Mouse (Mus musculus) kidney, postnatal 0 days (tissue): Measurements from ENCODE around the gene Lrrc27. TPM values are rescaled to one million over a fixed set of nuclear protein-coding genes. Genes with fewer than 3 reads are reported as not detected.

Experiments
- ATAC-seq: fragments of 200-750 bp; cut with Nextera tagmentation; replicated peaks from 2 replicates; pipeline ENCODE4 v1.8.0; 2017; ENCODE audit warnings: low read depth, moderate number of reproducible peaks, moderate TSS enrichment, moderate library complexity; ENCODE audit not compliant: low FRiP score
- DNase-seq: peaks from one replicate; pipeline ENCODE4 v3.0.0-alpha.2; 2016; ENCODE audit warnings: low spot score
- H3K27ac ChIP-seq: fragments of 300-500 bp; sonication (generic); 2 replicates; pipeline ENCODE4 v1.5.1; 2014; ENCODE audit warnings: mild to moderate bottlenecking
- H3K27me3 ChIP-seq: fragments of 300-500 bp; sonication (generic); 2 replicates; pipeline ENCODE4 v1.6.1; 2014; ENCODE audit warnings: low read length, mixed read lengths; ENCODE audit not compliant: insufficient read depth
- H3K36me3 ChIP-seq: fragments of 300-500 bp; sonication (generic); 2 replicates; pipeline ENCODE4 v1.6.1; 2014; ENCODE audit warnings: low read length, mixed read lengths; ENCODE audit not compliant: insufficient read depth
- H3K4me1 ChIP-seq: fragments of 300-500 bp; sonication (generic); replicated peaks from 2 replicates; pipeline ENCODE4 v1.6.1; 2014; ENCODE audit warnings: antibody characterized with exemption, low read length, mixed read lengths; ENCODE audit not compliant: insufficient read depth
- H3K4me2 ChIP-seq: fragments of 300-500 bp; sonication (generic); 2 replicates; pipeline ENCODE4 v1.6.1; 2014; ENCODE audit warnings: mild to moderate bottlenecking, low read length, moderate library complexity, mixed read lengths
- H3K4me3 ChIP-seq: fragments of 300-500 bp; sonication (generic); replicated peaks from 2 replicates; pipeline ENCODE4 v1.5.1; 2014; ENCODE audit warnings: low read depth, low read length
- H3K9ac ChIP-seq: fragments of 300-500 bp; sonication (generic); 2 replicates; pipeline ENCODE4 v1.6.1; 2014; ENCODE audit warnings: low read depth, low read length
- H3K9me3 ChIP-seq: fragments of 300-500 bp; sonication (generic); replicated peaks from 2 replicates; pipeline ENCODE4 v1.6.1; 2016; ENCODE audit warnings: low read length, inconsistent platforms, mixed read lengths
- CTCF ChIP-seq: IDR thresholded peaks from 2 replicates; pipeline ENCODE4 v1.5.1; 2016; ENCODE audit warnings: antibody characterized with exemption, low read depth, mild to moderate bottlenecking, moderate library complexity
- WGBS: fragments of 180-500 bp; shearing (Covaris S2); extraction: QIAGEN DNeasy Blood & Tissue Kit; methylation state at CpG from one replicate; pipeline ENCODE4 v1.1.7; 2014; 5-methylcytosine and 5-hydroxymethylcytosine counted together
- polyA plus RNA-seq: library from polyadenylated mRNA; unstranded; fragments of >200 nt; fragmentation: Nextera tagmentation; extraction: Ambion mirVana; gene quantifications from 2 replicates; pipeline ENCODE4 v1.2.1, GENCODE M21; 2015

The Lrrc27 gene
- polyA plus RNA-seq, 1 experiment from 2014 or later: 4.1 TPM

DNA sequence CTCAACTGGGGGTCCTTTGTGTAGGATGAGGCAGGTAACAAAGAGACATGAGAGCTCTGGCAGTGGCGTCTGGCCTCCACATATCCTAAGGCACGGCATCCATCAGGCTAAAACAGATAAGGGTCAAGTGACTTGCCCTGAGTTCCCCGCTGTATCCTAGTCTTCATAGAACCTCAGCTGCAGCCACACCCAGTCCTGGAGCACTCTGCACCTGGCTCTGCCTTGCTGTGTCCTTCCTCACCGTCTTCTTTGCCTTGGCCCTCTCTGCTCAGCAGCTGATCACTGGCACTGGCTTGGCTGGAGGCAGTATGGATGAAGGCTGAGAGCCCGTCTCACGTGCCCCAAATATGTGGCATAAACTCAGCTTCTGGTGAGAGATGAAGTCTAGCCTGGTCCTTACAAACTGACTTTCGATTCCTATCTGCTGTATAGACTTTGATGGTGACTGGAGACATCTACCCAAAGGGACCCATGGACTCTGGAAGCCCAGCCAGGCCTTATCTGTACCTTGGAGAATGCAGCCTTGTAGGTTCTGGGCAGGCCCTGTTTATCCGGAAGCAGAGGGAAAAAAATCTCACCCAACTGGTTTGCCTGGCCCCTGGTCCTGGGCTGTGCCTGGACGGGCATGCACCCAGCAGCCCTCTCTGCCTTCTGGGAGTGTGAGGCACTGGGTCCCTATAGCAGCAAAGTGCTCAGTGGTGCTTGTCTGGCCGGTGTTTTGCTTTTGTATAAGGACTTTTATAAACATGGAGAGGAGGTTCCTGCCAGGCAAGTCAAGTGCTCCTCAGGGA is 45.2 kb downstream of the Lrrc27 start:
- WGBS: 66% methylated on average over 10 of the region's 10 CpGs
- Histone ChIP-seq H3K4me3 (no peak overlapping the region), H3K27me3 (no peaks in the 10 kb centered on the region), H3K9me3 (no peaks in the 10 kb centered on the region), H3K9ac (no peak overlapping the region), H3K4me1 (0 out of 2 replicates have a peak, but pooled peaks cover 6% of the 10 kb centered on the region), H3K4me2 (no peak overlapping the region), H3K27ac (peak overlapping the region; percentile 66), H3K36me3 (peaks cover 13% of the 10 kb centered on the region)
- DNase-seq (peak; percentile 22), ATAC-seq (peak; percentile 76)
- no peak for TF ChIP-seq CTCF

DNA sequence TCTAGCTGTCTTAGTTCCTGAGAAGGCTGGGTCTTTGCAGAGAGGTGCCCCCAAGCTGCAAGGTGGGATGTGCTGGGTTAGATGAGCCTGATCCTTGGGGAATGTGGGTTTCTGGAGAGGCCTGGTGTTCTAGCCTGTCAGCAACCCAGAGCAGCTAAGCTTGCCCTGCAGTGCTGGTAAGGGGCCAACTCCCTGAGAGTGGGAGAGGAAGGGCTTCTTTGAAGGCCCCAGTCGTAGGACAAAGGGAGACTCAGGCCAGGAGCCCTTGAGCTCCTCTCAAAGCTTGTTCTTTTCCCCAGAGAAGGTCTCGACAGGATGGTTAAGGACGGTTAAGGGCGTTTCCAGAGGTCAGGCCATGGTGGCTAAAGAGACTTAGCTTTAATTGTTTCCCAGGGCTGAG is 51.5 kb downstream of the Lrrc27 start:
- peaks cover 8% of the 10 kb centered on the region; the same call in 1 of the 2 replicates for H3K4me1 ChIP-seq
- no peak overlapping the region for H3K4me3 ChIP-seq
- H3K9ac ChIP-seq: no peak overlapping the region
- TF ChIP-seq CTCF: no peak
- WGBS: 27% methylated on average over 4 of the region's 4 CpGs
- H3K27me3 ChIP-seq: no peaks in the 10 kb centered on the region
- H3K36me3 ChIP-seq: 0 out of 2 replicates have a peak, but pooled peaks cover 3% of the 10 kb centered on the region
- H3K4me2 ChIP-seq: no peak overlapping the region
- no peak overlapping the region for H3K27ac ChIP-seq
- ATAC-seq (no peak), DNase-seq (no peak)
- H3K9me3 ChIP-seq: no peaks in the 10 kb centered on the region

DNA sequence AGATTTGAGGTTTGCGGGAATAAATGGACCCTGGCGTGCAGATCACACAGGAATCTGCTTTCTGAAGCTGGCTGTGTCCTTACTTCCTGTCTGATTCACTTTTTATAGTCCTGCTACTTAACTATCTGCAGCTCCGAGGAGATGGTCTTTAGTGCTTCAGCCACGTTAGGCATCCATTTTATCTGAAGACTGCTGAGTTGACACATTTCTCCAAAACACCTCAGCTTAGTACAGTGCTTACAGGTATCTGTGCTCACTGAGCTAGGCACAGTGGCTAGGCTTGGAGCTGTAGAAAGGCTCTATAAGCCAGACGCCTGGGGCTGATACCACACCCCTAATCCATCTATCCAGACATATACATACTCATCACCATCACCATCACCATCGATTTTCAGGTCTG is 52.8 kb downstream of the Lrrc27 start:
- WGBS: 63% methylated on average over 6 of the region's 6 CpGs
- ATAC-seq: no peak

DNA sequence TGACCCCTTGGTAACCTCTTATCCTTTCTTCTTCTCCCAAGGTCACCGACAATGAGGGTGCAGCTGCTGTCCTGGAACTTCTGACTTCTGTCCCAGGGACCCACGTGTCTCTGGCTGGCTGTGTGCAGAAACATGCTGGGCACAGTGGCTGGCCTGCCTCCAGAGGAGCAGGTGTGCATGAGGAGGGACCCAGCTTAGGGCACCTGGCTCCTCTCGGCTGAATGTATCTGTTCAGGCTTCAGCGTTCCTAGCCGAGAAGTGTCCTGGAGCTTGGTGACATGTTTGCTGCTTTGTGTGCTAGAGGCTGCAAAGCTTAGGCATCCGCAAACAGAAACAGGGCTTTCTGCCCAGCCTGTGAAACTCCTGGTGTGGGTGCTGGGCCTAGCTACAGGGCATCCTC is 53.6 kb downstream of the Lrrc27 start:
- Histone ChIP-seq H3K4me2 (no peak overlapping the region), H3K27me3 (no peaks in the 10 kb centered on the region), H3K4me3 (no peak overlapping the region), H3K9ac (no peak overlapping the region), H3K4me1 (peaks cover 8% of the 10 kb centered on the region; the same call in 1 of the 2 replicates), H3K27ac (no peak overlapping the region), H3K36me3 (0 out of 2 replicates have a peak, but pooled peaks cover 3% of the 10 kb centered on the region), H3K9me3 (no peaks in the 10 kb centered on the region)
- WGBS: 74% methylated on average over 6 of the region's 6 CpGs
- ATAC-seq (no peak), DNase-seq (no peak)
- TF ChIP-seq CTCF: no peak

More for the DNA sequence above, 52.8 kb downstream of the Lrrc27 start:
- H3K4me3 ChIP-seq: no peak overlapping the region
- no peak overlapping the region for H3K9ac ChIP-seq
- 0 out of 2 replicates have a peak, but pooled peaks cover 3% of the 10 kb centered on the region for H3K36me3 ChIP-seq
- H3K4me2 ChIP-seq: no peak overlapping the region
- peaks cover 8% of the 10 kb centered on the region; the same call in 1 of the 2 replicates for H3K4me1 ChIP-seq
- no peak overlapping the region for H3K27ac ChIP-seq
- H3K27me3 ChIP-seq: no peaks in the 10 kb centered on the region
- no peak for DNase-seq
- H3K9me3 ChIP-seq: no peaks in the 10 kb centered on the region
- TF ChIP-seq CTCF: no peak

DNA sequence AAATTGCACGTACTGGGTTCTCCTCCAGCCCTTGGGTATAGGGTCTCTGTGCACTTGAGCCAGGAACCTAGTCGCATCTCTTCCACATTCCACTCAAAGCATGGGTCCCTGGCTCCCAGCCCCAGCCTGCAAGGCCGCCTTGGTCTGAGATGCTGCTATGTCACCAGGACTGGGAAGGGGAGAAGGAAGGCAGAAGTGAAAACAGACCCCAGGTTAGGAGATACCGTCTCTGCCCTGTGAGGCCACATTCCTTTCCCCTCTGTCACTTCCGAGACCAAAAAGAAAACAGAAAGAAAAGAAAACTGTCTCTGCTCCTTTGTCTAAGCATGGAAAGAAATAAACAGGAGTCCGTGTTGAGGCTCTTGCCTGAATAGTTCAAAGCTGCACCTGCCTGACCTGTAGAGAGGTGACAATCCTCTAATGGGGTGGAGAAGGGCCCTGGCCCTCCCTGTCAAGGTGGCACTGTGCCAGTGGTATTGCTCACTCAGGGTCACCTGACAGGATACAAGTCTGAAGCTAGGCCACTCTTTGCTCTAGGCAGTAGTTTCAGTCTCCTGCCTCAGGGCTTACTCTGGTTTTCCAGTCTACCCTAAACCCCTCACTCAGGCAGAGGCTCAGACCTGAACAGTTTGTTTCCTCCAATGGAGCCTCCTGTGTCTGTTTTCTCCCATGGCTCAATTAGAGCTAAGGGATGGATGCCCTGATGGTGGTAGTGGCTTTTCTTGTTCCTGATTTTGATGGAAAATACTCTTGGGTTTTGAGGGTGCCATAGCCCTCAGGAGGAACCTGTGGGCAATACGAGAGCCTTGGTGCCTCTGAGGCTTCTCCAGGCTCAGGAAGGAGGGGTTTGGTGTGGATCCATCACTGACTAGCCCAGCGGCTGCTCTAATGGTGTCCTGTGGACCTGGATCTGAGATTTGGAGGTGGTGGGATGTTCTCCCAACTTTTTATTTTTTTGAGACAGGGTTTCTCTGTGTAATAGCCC is 54.4 kb downstream of the Lrrc27 start:
- no peaks in the 10 kb centered on the region for H3K27me3 ChIP-seq
- ATAC-seq (no peak), DNase-seq (peak; percentile 22)
- no peaks in the 10 kb centered on the region for H3K9me3 ChIP-seq
- no peak overlapping the region for H3K4me3 ChIP-seq
- 49% methylated on average over 8 of the region's 8 CpGs for WGBS
- TF ChIP-seq CTCF: no peak
- peak overlapping the region; percentile 13; the same call in 1 of the 2 replicates for H3K27ac ChIP-seq
- H3K36me3 ChIP-seq: 0 out of 2 replicates have a peak, but pooled peaks cover 3% of the 10 kb centered on the region
- no peak overlapping the region for H3K4me2 ChIP-seq
- H3K9ac ChIP-seq: no peak overlapping the region
- peaks cover 10% of the 10 kb centered on the region; the same call in 1 of the 2 replicates for H3K4me1 ChIP-seq

DNA sequence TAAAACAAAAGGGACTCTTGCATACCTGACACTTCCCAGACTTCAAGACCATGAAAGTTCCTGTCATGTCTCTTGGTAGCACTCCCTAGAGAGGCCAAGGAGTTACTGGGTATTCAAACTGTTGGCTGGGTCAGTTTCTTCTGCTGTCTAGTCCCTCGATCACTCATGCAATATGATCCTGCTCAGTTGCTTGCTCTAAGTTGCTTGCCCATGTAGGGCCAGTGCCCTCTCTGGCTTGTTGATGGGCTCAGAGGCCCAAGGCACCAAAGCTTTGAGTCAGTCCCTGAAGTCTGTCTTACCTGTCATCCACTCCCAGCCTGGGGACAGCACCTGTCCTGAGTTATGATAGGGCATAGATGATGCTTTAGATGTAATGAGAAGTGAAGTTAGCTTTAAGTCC is 58.0 kb downstream of the Lrrc27 start:
- H3K4me1 ChIP-seq: peaks cover 24% of the 10 kb centered on the region
- no peak for ATAC-seq
- no peaks in the 10 kb centered on the region for H3K27me3 ChIP-seq
- TF ChIP-seq CTCF: no peak
- H3K4me3 ChIP-seq: no peak overlapping the region
- 0 out of 2 replicates have a peak, but pooled peaks cover 3% of the 10 kb centered on the region for H3K36me3 ChIP-seq
- WGBS: 42% methylated on average over 1 of the region's 1 CpGs
- no peaks in the 10 kb centered on the region for H3K9me3 ChIP-seq
- no peak overlapping the region for H3K27ac ChIP-seq
- no peak for DNase-seq
- no peak overlapping the region for H3K9ac ChIP-seq
- H3K4me2 ChIP-seq: no peak overlapping the region
